Mouse (Mus musculus) heart, adult 2 months (tissue): ENCODE data around the gene Gm10198. TPM values are rescaled to one million over a fixed set of nuclear protein-coding genes. Genes with fewer than 3 reads are reported as not detected.

Experiments
- DNase-seq, 2 experiments: peaks; one replicate each; pipeline ENCODE4 v3.0.0; 2021
- H3K27ac ChIP-seq: fragments of 200-600 bp; 2 replicates; pipeline ENCODE4 v1.8.1; 2022
- H3K27me3 ChIP-seq: fragments of 200-500 bp; 2 replicates; pipeline ENCODE4 v1.6.1; 2012; ENCODE audit warnings: mild to moderate bottlenecking, low read length, inconsistent platforms, mixed read lengths; ENCODE audit not compliant: control insufficient read depth, insufficient read depth
- H3K36me3 ChIP-seq: fragments of 200-500 bp; 2 replicates; pipeline ENCODE4 v1.6.1; 2012; ENCODE audit warnings: low read length, inconsistent platforms; ENCODE audit not compliant: control insufficient read depth, insufficient read depth
- H3K4me1 ChIP-seq: fragments of 200-500 bp; 2 replicates; pipeline ENCODE4 v1.6.1; 2011; ENCODE audit warnings: low read length; ENCODE audit not compliant: control insufficient read depth, insufficient read depth
- H3K4me3 ChIP-seq: fragments of 200-600 bp; 2 replicates; pipeline ENCODE4 v1.8.1; 2022
- H3K79me2 ChIP-seq: fragments of 200-500 bp; replicated peaks from 2 replicates; pipeline ENCODE4 v1.6.1; 2012; ENCODE audit warnings: mild to moderate bottlenecking, inconsistent platforms, low read length, moderate library complexity, mixed read lengths; ENCODE audit not compliant: control insufficient read depth, insufficient read depth
- H3K9ac ChIP-seq: fragments of 200-500 bp; 2 replicates; pipeline ENCODE4 v1.6.1; 2012; ENCODE audit warnings: low read depth, mild to moderate bottlenecking, control low read depth, inconsistent platforms, low read length, mixed read lengths
- CTCF ChIP-seq: fragments of 200-600 bp; IDR thresholded peaks from 2 replicates; pipeline ENCODE4 v1.8.1; 2022; ENCODE audit warnings: antibody characterized with exemption, mild to moderate bottlenecking, moderate library complexity
- EP300 ChIP-seq: fragments of 200-500 bp; IDR thresholded peaks from 2 replicates; pipeline ENCODE4 v1.6.1; 2011; ENCODE audit warnings: low read depth, low read length, control low read depth; ENCODE audit not compliant: insufficient read depth
- POLR2A ChIP-seq: fragments of 200-500 bp; IDR thresholded peaks from 2 replicates; pipeline ENCODE4 v1.6.1; 2011; ENCODE audit warnings: mild to moderate bottlenecking, low read depth, low read length, control low read depth; ENCODE audit not compliant: insufficient read depth
- WGBS: fragments of 180-500 bp; shearing (Covaris S2); methylation state at CpG from one replicate; pipeline ENCODE4 v1.1.7; 2018; 5-methylcytosine and 5-hydroxymethylcytosine counted together
- intact Hi-C: fragments of 180-260 bp; cut with DNase I; formaldehyde crosslinking; loops from one replicate; pipeline ENCODE4 v1.15.1; 2025
- long read RNA-seq: library from polyadenylated mRNA; stranded (forward); transcript quantifications from one replicate; pipeline ENCODE4 v2.0.0, GENCODE M21; 2021
- polyA plus RNA-seq: library from polyadenylated mRNA; depleted of rRNA; stranded (reverse); fragments of >200 nt; gene quantifications from 2 replicates; pipeline ENCODE4 v1.2.3, GENCODE M21; 2012; rRNA removed
- total RNA-seq, 2 experiments: library from RNA; stranded (reverse); gene quantifications; 2 replicates each; pipeline ENCODE4 v1.2.3; 2021

Gene Gm10198
- total RNA-seq: not detected
- not detected in 2 replicates for polyA plus RNA-seq
- long read RNA-seq: 0 reads

- H3K36me3 ChIP-seq: no peaks in the 10 kb centered on the region
- no peak within 1 kb of the TSS for H3K27ac ChIP-seq
- H3K27me3 ChIP-seq: no peaks in the 10 kb centered on the region
- no peaks in the 10 kb centered on the region for H3K79me2 ChIP-seq
- TF ChIP-seq CTCF (no peak), EP300 (no peak), POLR2A (no peak)
- H3K4me3 ChIP-seq: no peak within 1 kb of the TSS
- H3K4me1 ChIP-seq: no peaks in the 10 kb centered on the region
- no peak for DNase-seq
- H3K9ac ChIP-seq: no peak within 1 kb of the TSS
- intact Hi-C loops: no loop called here
Measured at GRCm38 (mm10) chr13:111592485-111592884, at the start of gene Gm10198. Gene Gm10198, plus strand, starts transcription at chr13:111592785.

GRCm38 (mm10) chr13:111545286-111545685 lies 47.3 kb upstream of the Gm10198 start:
- no peaks in the 10 kb centered on the region for H3K4me1 ChIP-seq
- H3K36me3 ChIP-seq: no peaks in the 10 kb centered on the region
- H3K9ac ChIP-seq: no peak overlapping the region
- no peak overlapping the region for H3K27ac ChIP-seq
- intact Hi-C loops: no loop called here
- TF ChIP-seq EP300 (no peak), POLR2A (no peak), CTCF (no peak)
- H3K27me3 ChIP-seq: no peaks in the 10 kb centered on the region
- no peak for DNase-seq
- WGBS: 79% methylated on average over 5 of the region's 5 CpGs
- no peak overlapping the region for H3K4me3 ChIP-seq
- H3K79me2 ChIP-seq: no peaks in the 10 kb centered on the region

- TF ChIP-seq EP300 (no peak), CTCF (no peak), POLR2A (no peak)
- WGBS: 55% methylated on average over 7 of the region's 7 CpGs
- no peak for DNase-seq
- no peaks in the 10 kb centered on the region for H3K27me3 ChIP-seq
- H3K36me3 ChIP-seq: no peaks in the 10 kb centered on the region
- no peak overlapping the region for H3K4me3 ChIP-seq
- H3K79me2 ChIP-seq: no peaks in the 10 kb centered on the region
- no peak overlapping the region for H3K9ac ChIP-seq
- intact Hi-C loops: no loop called here
- H3K4me1 ChIP-seq: no peaks in the 10 kb centered on the region
- no peak overlapping the region for H3K27ac ChIP-seq
Measured at GRCm38 (mm10) chr13:111552769-111553168, 39.8 kb upstream of the Gm10198 start.

GRCm38 (mm10) chr13:111553182-111553581 lies 39.4 kb upstream of the Gm10198 start:
- Histone ChIP-seq H3K36me3 (no peaks in the 10 kb centered on the region), H3K27ac (no peak overlapping the region), H3K79me2 (no peaks in the 10 kb centered on the region), H3K9ac (no peak overlapping the region), H3K4me3 (no peak overlapping the region), H3K27me3 (no peaks in the 10 kb centered on the region), H3K4me1 (no peaks in the 10 kb centered on the region)
- TF ChIP-seq EP300 (no peak), POLR2A (no peak), CTCF (no peak)
- no peak for DNase-seq
- WGBS: 86% methylated on average over 7 of the region's 7 CpGs
- intact Hi-C loops: no loop called here

- TF ChIP-seq CTCF: no peak
- no peak for TF ChIP-seq EP300
- TF ChIP-seq POLR2A: no peak
- Histone ChIP-seq H3K79me2 (no peaks in the 10 kb centered on the region), H3K27ac (no peak overlapping the region), H3K4me1 (no peaks in the 10 kb centered on the region), H3K36me3 (no peaks in the 10 kb centered on the region), H3K9ac (no peak overlapping the region), H3K27me3 (no peaks in the 10 kb centered on the region), H3K4me3 (no peak overlapping the region)
- intact Hi-C loops: no loop called here
- no peak for DNase-seq
- WGBS: 75% methylated on average over 8 of the region's 8 CpGs
Measured at GRCm38 (mm10) chr13:111553941-111554340, 38.6 kb upstream of the Gm10198 start.

- Histone ChIP-seq H3K9ac (no peak overlapping the region), H3K27ac (no peak overlapping the region), H3K4me3 (no peak overlapping the region), H3K4me1 (no peaks in the 10 kb centered on the region), H3K36me3 (no peaks in the 10 kb centered on the region), H3K79me2 (no peaks in the 10 kb centered on the region), H3K27me3 (no peaks in the 10 kb centered on the region)
- DNase-seq: no peak
- 4% methylated on average over 8 of the region's 8 CpGs for WGBS
- TF ChIP-seq EP300: no peak
- no peak for TF ChIP-seq CTCF
- no peak for TF ChIP-seq POLR2A
- intact Hi-C loops: no loop called here
Measured at GRCm38 (mm10) chr13:111555333-111555732, 37.3 kb upstream of the Gm10198 start.
